Mouse (Mus musculus): ENCODE results near the gene Sv2b.

DNA sequence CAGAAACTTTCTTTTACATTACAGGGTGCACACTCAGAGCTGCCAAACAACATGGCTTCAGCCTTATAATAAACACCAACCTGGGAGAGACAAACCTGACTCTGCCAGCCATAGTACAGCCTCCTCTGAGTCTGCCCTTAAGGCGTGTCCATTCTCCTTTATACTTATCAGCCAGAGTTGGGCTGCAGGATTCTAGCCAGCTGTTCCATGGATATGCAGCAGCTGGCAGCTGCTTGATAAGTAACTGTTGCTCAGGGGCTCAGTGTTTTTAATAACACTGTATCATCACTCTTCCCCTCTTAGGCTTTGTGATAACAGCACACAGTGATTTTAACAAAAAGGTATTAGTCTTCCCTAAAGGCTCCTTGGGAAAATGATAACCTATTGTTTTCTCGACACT, 41.1 kb upstream of the Sv2b start:
- TF ChIP-seq EP300 (IDR thresholded peaks at IDR 0.05; ENCODE audit: low read depth) = peak; percentile 84
- no peak for TF ChIP-seq CTCF (IDR thresholded peaks at IDR 0.05; ENCODE audit: low read depth)

Measured in liver, embryonic 14.5 days (tissue).